Mouse (Mus musculus) bone marrow macrophage, adult 2 months (primary cell): ENCODE results near the gene Fbh1. TPM values are rescaled to one million over a fixed set of nuclear protein-coding genes. Genes with fewer than 3 reads are reported as not detected.

ENCODE experiments used
- H3K27ac ChIP-seq: 2 replicates; pipeline ENCODE4 v1.5.1; 2012; ENCODE audit warnings: low read depth, low read length; ENCODE audit not compliant: insufficient read depth
- H3K4me1 ChIP-seq: 2 replicates; pipeline ENCODE4 v1.6.1; 2012; ENCODE audit warnings: low read length; ENCODE audit not compliant: control insufficient read depth, insufficient read depth
- H3K4me3 ChIP-seq: 2 replicates; pipeline ENCODE4 v1.5.1; 2012; ENCODE audit warnings: mild to moderate bottlenecking, low read length, moderate library complexity; ENCODE audit not compliant: insufficient read depth
- CTCF ChIP-seq: IDR thresholded peaks from 2 replicates; pipeline ENCODE4 v1.5.1; 2012; ENCODE audit warnings: low read depth, mild to moderate bottlenecking, low read length, moderate library complexity
- POLR2A ChIP-seq: IDR thresholded peaks from 2 replicates; pipeline ENCODE4 v1.6.1; 2012; ENCODE audit warnings: mild to moderate bottlenecking, low read depth, low read length, borderline replicate concordance
- polyA plus RNA-seq: library from polyadenylated mRNA; stranded (reverse); fragments of >200 nt; gene quantifications from 2 replicates; pipeline ENCODE4 v1.2.4, GENCODE M21; 2012; ENCODE audit not compliant: missing spikeins, insufficient read depth, insufficient read length

Fbh1 gene
- polyA plus RNA-seq, 1 experiment: 86.6 TPM

DNA sequence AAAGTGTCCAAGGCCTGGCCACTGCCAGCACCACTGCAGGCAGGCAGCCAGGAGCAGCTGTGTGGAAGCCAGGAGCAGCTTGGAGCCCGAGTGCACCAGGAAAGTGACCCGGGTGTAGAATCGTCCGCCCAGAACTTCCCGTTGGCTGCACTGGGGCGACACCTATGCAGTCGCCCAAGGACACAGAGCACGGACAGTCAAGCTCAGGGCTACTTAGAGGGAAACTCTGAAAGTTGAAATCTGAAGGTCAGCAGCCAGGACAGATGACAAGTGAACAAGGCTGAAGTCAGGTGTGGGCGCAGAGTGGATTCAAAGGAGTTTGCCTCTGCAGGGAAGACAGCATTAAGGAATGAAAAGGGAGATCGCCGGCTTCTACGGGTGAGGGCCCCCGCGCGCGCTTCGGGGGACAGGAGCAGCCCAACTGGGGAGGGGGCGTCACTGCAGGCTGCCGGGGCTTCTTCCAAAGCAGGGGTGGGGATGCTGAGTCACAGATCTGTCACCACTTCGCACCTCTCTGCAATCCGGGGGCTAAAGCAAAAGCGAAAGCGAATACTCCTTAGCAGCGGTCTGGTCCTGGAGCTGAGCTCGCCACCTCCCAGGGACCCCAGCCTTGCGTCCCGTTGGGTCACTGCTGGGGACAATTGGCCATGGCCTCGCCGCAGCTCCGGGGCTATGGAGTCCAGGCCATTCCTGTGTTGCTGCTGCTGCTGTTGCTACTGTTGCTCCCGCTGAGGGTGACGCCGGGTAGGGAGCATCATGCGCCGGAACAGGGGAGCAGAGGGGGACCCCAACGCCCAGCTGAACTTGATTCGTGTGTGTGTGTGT lies 72.0 kb downstream of the Fbh1 start, which contains the start of gene Il15ra:
Il15ra (plus strand) TSS at position 90 of the 825 bp plus-strand sequence.
- H3K4me1 ChIP-seq: peaks cover 21% of the 10 kb centered on the region
- peak within 1 kb of the TSS; percentile 99 for H3K4me3 ChIP-seq
- peak within 1 kb of the TSS; percentile 17 for H3K27ac ChIP-seq
- TF ChIP-seq POLR2A (no peak), CTCF (no peak)

DNA sequence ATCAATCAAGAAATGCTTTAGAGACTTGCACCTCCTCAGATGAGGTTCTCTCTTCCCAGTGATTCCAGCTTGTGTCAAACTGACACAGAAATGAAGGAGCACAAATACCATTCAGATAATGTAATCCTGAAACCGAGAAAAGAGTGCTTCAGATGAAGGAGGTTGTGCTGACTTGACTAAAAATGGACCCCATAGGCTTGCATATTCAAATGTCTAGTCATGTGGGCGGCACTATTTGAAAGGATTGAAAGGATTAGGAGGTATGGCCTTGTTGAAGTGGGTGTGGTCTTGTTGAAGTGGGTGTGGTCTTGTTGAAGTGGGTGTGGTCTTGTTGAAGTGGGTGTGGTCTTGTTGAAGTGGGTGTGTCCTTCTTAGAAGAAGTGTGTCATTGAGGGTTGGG lies 77.5 kb downstream of the Fbh1 start:
- Histone ChIP-seq H3K4me1 (peaks cover 2% of the 10 kb centered on the region; the same call in 1 of the 2 replicates), H3K27ac (no peak overlapping the region), H3K4me3 (no peak overlapping the region)
- TF ChIP-seq POLR2A: no peak
- TF ChIP-seq CTCF: no peak

DNA sequence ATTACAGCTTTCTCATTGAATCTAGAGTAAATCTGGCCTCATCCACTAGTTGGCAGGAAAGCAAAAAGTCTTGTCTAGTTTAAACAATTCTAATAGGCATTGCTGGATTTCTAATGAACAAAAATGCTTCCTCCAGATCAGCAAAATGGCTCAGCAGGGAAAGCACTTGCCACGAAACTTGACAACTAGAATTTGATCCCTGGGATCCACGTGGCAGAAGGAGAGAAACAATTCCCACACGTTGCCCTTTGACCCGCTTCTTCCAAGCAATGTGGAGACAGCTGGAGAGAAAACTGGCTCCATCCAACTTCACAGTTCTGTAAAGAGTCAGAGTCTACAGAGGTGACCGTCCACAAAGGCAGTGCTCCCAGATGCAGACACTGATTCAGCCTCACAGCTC lies 78.4 kb downstream of the Fbh1 start:
- no peaks in the 10 kb centered on the region for H3K4me1 ChIP-seq
- H3K4me3 ChIP-seq: no peak overlapping the region
- no peak overlapping the region for H3K27ac ChIP-seq
- no peak for TF ChIP-seq CTCF
- TF ChIP-seq POLR2A: no peak

DNA sequence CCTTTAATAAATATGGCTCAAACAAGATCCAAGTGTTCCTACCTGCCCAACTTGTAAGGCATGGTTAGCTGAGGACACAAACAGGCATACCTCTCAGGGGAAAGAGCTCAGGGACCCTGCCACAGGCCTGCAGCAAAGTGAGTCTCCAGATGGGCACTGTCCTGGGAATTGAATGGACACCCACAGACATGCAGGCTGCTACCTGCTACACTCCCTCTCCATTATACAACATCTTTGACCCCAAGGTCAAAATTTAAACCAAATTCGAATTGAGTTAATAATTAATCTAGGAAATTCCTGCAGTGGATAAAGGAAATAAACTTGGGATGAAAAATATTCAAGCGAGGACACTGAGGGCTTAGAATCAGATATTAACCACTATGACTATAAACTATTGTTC lies 81.5 kb downstream of the Fbh1 start:
- Histone ChIP-seq H3K4me1 (peaks cover 4% of the 10 kb centered on the region; the same call in 1 of the 2 replicates), H3K4me3 (no peak overlapping the region), H3K27ac (no peak overlapping the region)
- TF ChIP-seq POLR2A: no peak
- TF ChIP-seq CTCF: no peak

DNA sequence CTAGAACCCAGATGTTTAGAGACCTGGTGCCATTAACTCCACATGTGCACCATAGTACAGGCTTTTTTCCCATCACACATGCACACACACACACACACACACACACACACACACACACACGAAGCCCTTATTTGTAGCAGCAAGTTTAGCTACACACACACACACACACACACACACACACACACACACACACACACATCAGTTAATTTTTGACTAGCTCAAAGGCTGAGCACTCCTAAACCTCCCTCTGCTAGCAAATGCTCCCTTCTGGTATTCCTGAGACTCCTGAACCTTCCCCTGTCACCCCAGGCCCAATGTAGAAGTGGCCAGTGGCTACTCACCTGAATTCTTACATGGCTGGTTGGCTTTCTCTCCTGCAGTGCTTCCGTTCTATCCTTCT lies 83.3 kb downstream of the Fbh1 start:
- TF ChIP-seq CTCF: no peak
- TF ChIP-seq POLR2A: no peak
- H3K27ac ChIP-seq: no peak overlapping the region
- H3K4me3 ChIP-seq: no peak overlapping the region
- peaks cover 12% of the 10 kb centered on the region for H3K4me1 ChIP-seq

DNA sequence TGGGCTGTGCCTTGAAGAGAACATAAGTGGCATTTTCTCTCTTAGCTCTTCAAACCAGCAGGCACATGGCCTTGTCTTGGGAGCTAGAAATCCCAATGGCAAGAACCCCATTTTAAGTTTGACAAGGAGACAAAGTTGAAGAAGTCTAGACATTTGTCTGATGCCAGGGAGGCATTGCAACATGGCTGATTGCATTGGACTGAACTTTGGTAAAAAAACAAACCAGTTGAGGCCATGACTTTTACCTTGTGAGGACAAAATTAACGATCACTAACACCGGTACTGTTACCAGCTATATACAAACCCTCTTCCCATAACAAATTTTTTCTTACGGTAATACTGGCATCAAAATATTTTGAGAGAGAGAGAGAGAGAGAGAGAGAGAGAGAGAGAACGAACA lies 84.0 kb downstream of the Fbh1 start:
- no peak for TF ChIP-seq POLR2A
- no peak for TF ChIP-seq CTCF
- no peak overlapping the region for H3K27ac ChIP-seq
- H3K4me3 ChIP-seq: no peak overlapping the region
- peaks cover 12% of the 10 kb centered on the region for H3K4me1 ChIP-seq

Other genes starting within 250 kb of the Fbh1 start
- gene Pfkfb3, start 223.5 kb downstream of the Fbh1 start, polyA plus RNA-seq: 39.6 and 41.8 TPM in 2 replicates
- 88.8 and 93.0 TPM in 2 replicates for gene Rbm17, start 173.4 kb downstream of the Fbh1 start, polyA plus RNA-seq
- not detected in 2 replicates for gene Gm17490, start 151.3 kb downstream of the Fbh1 start, polyA plus RNA-seq
- not detected in 2 replicates for gene Il2ra, start 134.8 kb downstream of the Fbh1 start, polyA plus RNA-seq
- gene Il15ra, start 72.3 kb downstream of the Fbh1 start, polyA plus RNA-seq: 9.1 and 10.7 TPM in 2 replicates
- 43.0 and 47.9 TPM in 2 replicates for gene Ankrd16, start 294 bp upstream of the Fbh1 start, polyA plus RNA-seq